Mouse (Mus musculus) midbrain, embryonic 13.5 days (tissue): ENCODE data around the gene Dlg2. TPM values are rescaled to one million over a fixed set of nuclear protein-coding genes. Genes with fewer than 3 reads are reported as not detected.
A peak's percentile ranks its signal among the peaks of the same experiment; 100 is the strongest.

Source experiments
- ATAC-seq: fragments of 200-750 bp; cut with Nextera tagmentation; 2 replicates; pipeline ENCODE4 v1.8.0; 2017; ENCODE audit warnings: mild to moderate bottlenecking, moderate TSS enrichment, moderate library complexity
- H3K27ac ChIP-seq: fragments of 300-500 bp; sonication (generic); 2 replicates; pipeline ENCODE4 v1.5.1; 2015; ENCODE audit warnings: inconsistent platforms, mild to moderate bottlenecking, moderate library complexity
- H3K27me3 ChIP-seq: fragments of 300-500 bp; sonication (generic); 2 replicates; pipeline ENCODE4 v1.6.1; 2015; ENCODE audit warnings: mild to moderate bottlenecking, inconsistent platforms
- H3K36me3 ChIP-seq: fragments of 300-500 bp; sonication (generic); 2 replicates; pipeline ENCODE4 v1.6.1; 2015; ENCODE audit warnings: mild to moderate bottlenecking, inconsistent platforms
- H3K4me1 ChIP-seq: fragments of 300-500 bp; sonication (generic); replicated peaks from 2 replicates; pipeline ENCODE4 v1.6.1; 2015; ENCODE audit warnings: inconsistent platforms
- H3K4me2 ChIP-seq: fragments of 300-500 bp; sonication (generic); replicated peaks from 2 replicates; pipeline ENCODE4 v1.6.1; 2015; ENCODE audit warnings: moderate library complexity, mild to moderate bottlenecking, inconsistent platforms
- H3K4me3 ChIP-seq: fragments of 300-500 bp; sonication (generic); replicated peaks from 2 replicates; pipeline ENCODE4 v1.5.1; 2015; ENCODE audit warnings: mild to moderate bottlenecking, inconsistent platforms
- H3K9ac ChIP-seq: fragments of 300-500 bp; sonication (generic); replicated peaks from 2 replicates; pipeline ENCODE4 v1.6.1; 2015; ENCODE audit warnings: mild to moderate bottlenecking, inconsistent platforms
- H3K9me3 ChIP-seq: fragments of 300-500 bp; sonication (generic); 2 replicates; pipeline ENCODE4 v1.6.1; 2016; ENCODE audit warnings: mild to moderate bottlenecking, inconsistent platforms
- WGBS: fragments of 180-500 bp; shearing (Covaris S2); methylation state at CpG from one replicate; pipeline ENCODE4 v1.1.7; 2015; 5-methylcytosine and 5-hydroxymethylcytosine counted together
- polyA plus RNA-seq: library from polyadenylated mRNA; unstranded; fragments of >200 nt; fragmentation: Nextera tagmentation; extraction: Ambion mirVana; gene quantifications from 2 replicates; pipeline ENCODE4 v1.2.1, GENCODE M21; 2015

Dlg2 gene
- polyA plus RNA-seq, result 13.0 and 13.9 TPM in 2 replicates

DNA sequence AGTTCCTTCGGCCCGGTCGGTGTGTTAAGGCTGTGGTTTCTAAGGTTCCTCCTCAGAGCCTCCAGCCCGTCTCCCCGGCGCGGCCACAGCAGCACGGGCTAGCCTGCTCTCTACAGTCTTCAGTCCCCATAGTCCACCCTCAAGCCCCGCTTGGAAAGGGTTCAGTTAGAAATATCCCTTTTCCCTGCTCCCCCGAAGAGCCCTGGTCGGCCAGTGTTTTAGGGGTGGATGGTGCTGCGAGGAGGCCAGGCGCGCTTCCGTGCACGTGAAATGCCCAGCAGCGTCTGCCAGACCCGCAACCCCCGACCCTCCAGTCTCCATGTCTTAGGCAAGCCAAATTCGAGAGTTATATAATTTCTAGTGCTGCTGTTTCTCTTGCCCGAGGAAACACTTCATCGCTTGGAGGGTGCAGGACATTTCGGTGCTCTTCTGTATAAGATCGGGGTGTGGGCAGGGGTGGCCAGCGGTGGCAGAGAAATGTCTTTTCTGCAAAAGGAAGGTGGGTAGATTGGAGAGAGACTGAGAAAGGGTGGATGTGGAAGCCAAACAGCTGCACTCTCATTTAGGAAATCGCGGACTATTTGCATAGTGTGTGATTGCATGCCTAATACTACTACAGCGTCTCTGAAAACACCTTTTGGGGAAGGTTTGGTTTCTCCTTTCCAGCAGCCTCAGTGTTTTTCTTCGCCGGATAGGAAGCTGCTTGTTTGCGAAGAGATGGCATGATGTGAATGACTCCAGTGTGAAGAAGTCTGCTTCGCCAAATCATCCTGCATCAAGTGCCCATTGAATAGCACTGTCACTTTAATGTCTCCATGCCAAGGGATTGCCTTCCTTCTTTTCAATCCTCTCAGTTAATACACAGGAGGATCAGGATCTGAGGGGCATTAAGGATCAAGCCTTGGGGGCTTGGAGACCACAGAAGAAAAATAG is at the start of gene Dlg2:
TSS of gene Dlg2 (plus strand) at position 360 of the 933 bp plus-strand sequence.
- H3K4me3 ChIP-seq, result peak within 1 kb of the TSS; percentile 74
- no peaks in the 10 kb centered on the region for H3K27me3 ChIP-seq
- peak within 1 kb of the TSS; percentile 75 for H3K9ac ChIP-seq
- H3K27ac ChIP-seq, result peak within 1 kb of the TSS; percentile 88
- H3K4me1 ChIP-seq, result peaks cover 13% of the 10 kb centered on the region
- peak within 1 kb of the TSS; percentile 86 for H3K4me2 ChIP-seq
- H3K9me3 ChIP-seq, result no peaks in the 10 kb centered on the region
- ATAC-seq, result peak; percentile 94
- no peaks in the 10 kb centered on the region for H3K36me3 ChIP-seq
- WGBS, result 0% methylated on average over 32 of the region's 32 CpGs

DNA sequence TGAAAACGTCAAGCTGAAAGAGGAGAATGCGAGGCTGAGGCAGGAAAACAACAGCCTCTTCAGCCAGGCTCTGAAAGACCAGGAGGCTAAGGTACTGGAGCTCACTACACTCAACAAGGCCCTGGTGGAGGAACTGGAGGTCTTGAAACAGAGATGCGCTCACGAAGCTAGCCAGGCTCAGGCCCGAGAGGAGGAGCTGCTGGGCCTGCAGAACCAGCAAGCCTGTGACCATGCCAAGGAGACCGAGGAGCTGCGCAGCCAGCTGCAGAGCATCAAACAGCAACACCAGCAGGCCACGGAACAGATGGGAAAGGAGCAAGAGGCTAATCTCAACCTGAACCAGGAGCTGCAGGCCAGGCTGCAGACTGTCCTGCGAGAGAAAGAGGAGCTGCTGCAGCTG is 49.5 kb upstream of the Dlg2 start:
- no peak for ATAC-seq

DNA sequence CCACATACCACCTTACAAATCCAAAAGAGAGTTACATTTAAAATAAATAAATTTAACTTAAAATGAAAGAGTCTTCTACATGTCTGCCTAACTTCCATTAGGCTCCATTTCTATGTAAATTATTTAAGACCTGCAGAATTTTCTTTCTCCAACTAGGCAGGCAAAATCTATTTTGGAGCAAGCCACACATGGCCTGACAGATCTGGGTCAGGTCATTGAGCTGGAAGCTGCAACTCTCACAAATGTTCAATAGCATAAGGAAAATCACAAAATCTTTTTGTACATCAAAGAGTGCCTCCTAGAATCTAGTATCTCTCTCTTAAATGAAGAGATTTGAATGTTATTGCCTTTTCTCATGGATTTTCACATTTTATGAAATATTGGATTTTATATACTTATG is 44.3 kb upstream of the Dlg2 start:
- Histone ChIP-seq H3K36me3 (no peaks in the 10 kb centered on the region), H3K4me1 (peaks cover under 1% of the 10 kb centered on the region), H3K9me3 (no peaks in the 10 kb centered on the region), H3K4me3 (no peak overlapping the region), H3K4me2 (no peak overlapping the region), H3K27me3 (no peaks in the 10 kb centered on the region), H3K27ac (no peak overlapping the region), H3K9ac (no peak overlapping the region)
- ATAC-seq, result no peak

More for the DNA sequence above, 49.5 kb upstream of the Dlg2 start:
- Histone ChIP-seq H3K9me3 (no peaks in the 10 kb centered on the region), H3K27ac (no peak overlapping the region), H3K4me1 (peaks cover 7% of the 10 kb centered on the region), H3K9ac (peak overlapping the region; percentile 56), H3K36me3 (no peaks in the 10 kb centered on the region), H3K4me2 (peak overlapping the region; percentile 73), H3K4me3 (peak overlapping the region; percentile 43), H3K27me3 (no peaks in the 10 kb centered on the region)
- WGBS, result 66% methylated on average over 9 of the region's 9 CpGs

DNA sequence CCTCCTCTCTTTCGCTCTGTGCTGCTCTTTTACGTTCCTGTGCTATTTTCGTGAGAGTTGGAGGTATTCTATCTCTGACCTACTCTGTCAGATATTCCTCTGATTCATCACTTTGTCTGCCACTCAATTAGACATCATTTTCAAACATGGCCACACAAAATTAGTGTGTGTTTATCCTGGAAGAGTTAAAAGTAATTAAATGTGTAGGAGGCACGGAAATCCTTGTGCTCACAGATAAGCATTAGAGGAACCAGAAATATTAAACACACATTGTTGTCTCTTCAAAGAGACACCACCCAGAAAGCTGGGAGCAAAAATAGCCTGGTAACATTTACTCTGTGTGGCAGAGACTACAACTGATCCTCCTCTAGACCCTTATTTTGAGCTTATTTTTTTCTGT is 36.4 kb upstream of the Dlg2 start:
- H3K27me3 ChIP-seq, result no peaks in the 10 kb centered on the region
- no peak overlapping the region for H3K27ac ChIP-seq
- peaks cover 5% of the 10 kb centered on the region; the same call in 1 of the 2 replicates for H3K4me1 ChIP-seq
- ATAC-seq, result no peak
- 94% methylated on average over 4 of the region's 4 CpGs for WGBS
- H3K9ac ChIP-seq, result no peak overlapping the region
- no peak overlapping the region for H3K4me3 ChIP-seq
- no peaks in the 10 kb centered on the region for H3K36me3 ChIP-seq
- no peak overlapping the region for H3K4me2 ChIP-seq
- no peaks in the 10 kb centered on the region for H3K9me3 ChIP-seq

DNA sequence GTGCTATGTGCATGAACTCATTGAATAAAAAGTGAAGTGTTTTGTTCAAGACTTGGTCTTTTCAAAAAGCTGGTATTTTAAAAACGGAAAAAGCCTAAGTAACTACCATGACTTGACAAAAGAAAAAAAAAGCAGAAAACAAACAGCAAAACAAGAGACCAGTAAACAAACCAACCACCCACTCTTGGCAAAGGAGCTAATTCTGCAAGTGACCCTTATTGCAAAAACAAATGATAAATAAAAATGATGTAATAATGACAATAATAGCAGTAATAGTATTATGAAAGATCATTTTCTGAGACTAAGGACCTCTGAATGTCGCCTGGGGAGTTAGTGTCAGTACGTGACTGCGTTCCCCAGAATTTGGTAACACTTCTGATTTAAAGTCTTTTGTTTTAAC is 34.4 kb upstream of the Dlg2 start:
- Histone ChIP-seq H3K27me3 (no peaks in the 10 kb centered on the region), H3K36me3 (no peaks in the 10 kb centered on the region), H3K4me3 (peak overlapping the region; percentile 77), H3K9ac (peak overlapping the region; percentile 61), H3K4me2 (peak overlapping the region; percentile 57), H3K9me3 (no peaks in the 10 kb centered on the region), H3K4me1 (peaks cover 12% of the 10 kb centered on the region), H3K27ac (peak overlapping the region; percentile 99)
- WGBS, result 5% methylated on average over 4 of the region's 4 CpGs
- ATAC-seq, result peak; percentile 11

DNA sequence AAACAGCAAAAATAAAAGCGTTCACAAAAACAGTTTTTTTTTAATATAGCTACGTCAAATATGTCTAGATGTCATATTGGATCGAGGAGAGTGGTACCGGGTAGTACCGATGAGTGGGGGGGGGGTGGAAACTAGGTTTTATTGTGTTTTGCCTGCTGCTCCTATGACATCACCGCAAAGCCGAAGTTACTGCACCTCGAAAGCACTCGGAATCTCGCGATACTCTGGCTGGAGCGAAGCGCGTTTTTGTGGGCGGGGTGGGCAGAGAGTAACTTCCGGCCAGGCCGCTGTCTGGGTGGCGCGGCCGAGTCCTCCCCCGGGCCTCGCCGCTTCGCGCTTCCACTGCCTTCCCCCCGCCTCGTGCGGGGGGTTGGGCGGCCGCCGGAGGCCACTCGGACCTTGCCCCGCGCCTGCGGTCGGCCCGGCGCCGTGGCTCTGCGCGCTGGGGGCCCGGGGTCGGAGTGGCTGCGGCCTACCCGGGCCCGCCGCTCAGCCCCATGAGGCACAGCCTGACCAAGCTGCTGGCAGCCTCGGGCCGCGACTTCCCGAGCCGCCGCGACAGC is 33.9 kb upstream of the Dlg2 start, which contains the start of gene Crebzf:
TSS of gene Crebzf (plus strand) at position 212 of the 563 bp plus-strand sequence.
- peak; percentile 95 for ATAC-seq

DNA sequence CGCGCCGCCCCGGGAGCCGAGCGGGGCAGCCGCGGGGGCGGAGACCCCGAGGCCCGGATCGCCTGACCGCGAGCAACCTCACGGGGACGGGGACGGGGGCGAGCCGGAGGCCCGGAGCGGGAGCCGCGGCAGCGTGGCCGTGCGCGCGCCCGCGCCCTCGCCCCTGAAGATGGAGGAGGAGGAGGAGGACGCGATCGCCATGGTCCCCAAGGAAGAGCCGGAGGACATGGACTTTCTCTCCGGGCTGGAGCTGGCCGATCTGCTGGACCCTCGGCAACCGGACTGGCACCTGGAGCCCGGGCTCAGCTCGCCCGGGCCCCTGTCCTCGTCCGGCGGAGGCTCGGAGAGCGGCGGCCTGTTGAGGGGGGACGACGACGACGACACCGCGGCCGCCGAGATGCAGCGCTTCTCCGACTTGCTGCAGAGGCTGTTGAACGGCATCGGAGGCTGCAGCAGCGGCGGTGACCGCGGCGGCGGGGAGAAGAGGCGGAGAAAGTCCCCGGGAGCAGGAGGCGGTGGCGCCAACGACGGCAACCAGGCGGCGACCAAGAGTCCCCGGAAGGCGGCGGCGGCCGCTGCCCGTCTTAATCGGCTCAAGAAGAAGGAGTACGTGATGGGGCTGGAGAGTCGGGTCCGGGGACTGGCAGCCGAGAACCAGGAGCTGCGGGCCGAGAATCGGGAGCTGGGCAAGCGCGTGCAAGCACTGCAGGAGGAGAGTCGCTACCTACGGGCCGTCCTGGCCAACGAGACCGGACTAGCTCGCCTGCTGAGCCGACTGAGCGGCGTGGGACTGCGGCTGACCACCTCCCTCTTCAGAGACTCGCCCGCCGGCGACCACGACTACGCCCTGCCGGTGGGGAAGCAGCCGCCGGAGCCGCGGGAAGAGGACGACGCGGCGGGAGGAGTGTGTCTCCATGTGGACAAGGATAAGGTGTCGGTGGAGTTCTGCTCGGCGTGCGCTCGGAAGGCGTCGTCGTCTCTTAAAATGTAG is 33.1 kb upstream of the Dlg2 start:
- WGBS, result under 1% methylated on average over 114 of the region's 123 CpGs
- Histone ChIP-seq H3K36me3 (peaks cover 3% of the 10 kb centered on the region; the same call in 1 of the 2 replicates), H3K4me3 (peak overlapping the region; percentile 77), H3K27me3 (no peaks in the 10 kb centered on the region), H3K4me2 (peak overlapping the region; percentile 97), H3K9me3 (no peaks in the 10 kb centered on the region), H3K4me1 (peaks cover 12% of the 10 kb centered on the region), H3K27ac (peak overlapping the region; percentile 99), H3K9ac (peak overlapping the region; percentile 99)
- ATAC-seq, result peak; percentile 73

More for the DNA sequence above, 33.9 kb upstream of the Dlg2 start, which contains the start of gene Crebzf:
- peaks cover 12% of the 10 kb centered on the region for H3K4me1 ChIP-seq
- H3K27ac ChIP-seq, result peak within 1 kb of the TSS; percentile 99
- H3K36me3 ChIP-seq, result peaks cover 2% of the 10 kb centered on the region; the same call in 1 of the 2 replicates
- no peaks in the 10 kb centered on the region for H3K27me3 ChIP-seq
- H3K4me3 ChIP-seq, result peak within 1 kb of the TSS; percentile 77
- peak within 1 kb of the TSS; percentile 97 for H3K4me2 ChIP-seq
- WGBS, result 0% methylated on average over 49 of the region's 54 CpGs
- no peaks in the 10 kb centered on the region for H3K9me3 ChIP-seq
- peak within 1 kb of the TSS; percentile 99 for H3K9ac ChIP-seq

DNA sequence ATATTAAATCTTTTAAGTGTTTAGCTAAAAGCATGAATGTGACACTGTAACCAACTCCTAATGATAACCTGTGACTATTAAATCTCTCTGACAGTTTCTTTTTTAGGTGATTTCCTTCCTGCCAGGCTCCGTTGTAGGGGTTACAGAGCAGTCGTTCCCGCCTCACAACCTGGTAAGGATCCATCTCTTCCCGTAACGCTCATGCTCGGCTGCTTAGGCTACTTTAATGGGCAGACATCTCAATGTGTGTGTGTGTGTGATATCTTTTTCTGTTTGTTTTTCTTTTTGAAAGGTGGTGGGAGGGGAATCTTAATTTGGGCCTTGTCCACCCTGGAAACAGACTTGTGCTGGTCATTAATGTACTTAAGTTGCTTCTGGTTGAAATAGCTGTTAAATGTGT is 32.3 kb upstream of the Dlg2 start:
- Histone ChIP-seq H3K27ac (peak overlapping the region; percentile 99; the same call in 1 of the 2 replicates), H3K4me1 (peaks cover 12% of the 10 kb centered on the region), H3K36me3 (peaks cover 3% of the 10 kb centered on the region; the same call in 1 of the 2 replicates), H3K4me3 (peak overlapping the region; percentile 77), H3K9ac (peak overlapping the region; percentile 99), H3K27me3 (no peaks in the 10 kb centered on the region), H3K9me3 (no peaks in the 10 kb centered on the region), H3K4me2 (peak overlapping the region; percentile 97)
- WGBS, result under 1% methylated on average over 6 of the region's 6 CpGs
- ATAC-seq, result no peak

DNA sequence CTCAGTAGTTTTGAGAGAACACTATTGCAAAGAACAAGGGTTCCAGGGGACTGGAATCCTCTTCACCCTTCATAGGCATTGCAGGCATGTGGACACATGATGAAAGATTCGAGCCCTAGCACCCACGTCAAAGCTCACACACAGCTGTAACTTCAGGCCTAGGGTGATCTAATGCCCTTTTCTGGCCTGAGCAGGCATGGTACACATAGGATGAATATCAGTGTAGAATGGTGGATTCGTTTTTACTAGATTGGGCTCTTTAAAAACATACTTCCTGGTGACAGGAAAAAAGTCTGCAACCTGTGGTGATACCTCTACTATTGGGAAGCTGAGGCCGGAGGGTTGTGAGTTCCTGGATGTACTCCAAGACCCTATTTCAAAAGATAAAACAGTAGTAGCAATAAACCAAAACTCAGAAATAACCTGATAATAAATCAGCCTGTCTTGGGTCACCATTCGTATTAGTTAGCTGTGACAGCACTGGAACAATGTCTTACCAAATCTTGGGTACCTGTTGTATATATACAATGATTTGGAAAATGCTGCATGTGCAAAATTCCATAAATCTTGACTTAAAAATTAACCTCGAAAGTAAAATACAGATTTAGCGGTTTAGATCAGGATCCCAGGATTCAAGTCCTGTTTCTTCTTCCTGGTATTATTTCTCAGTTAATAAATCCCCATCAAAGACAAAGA is 20.2 kb upstream of the Dlg2 start:
- peak overlapping the region; percentile 78 for H3K4me3 ChIP-seq

DNA sequence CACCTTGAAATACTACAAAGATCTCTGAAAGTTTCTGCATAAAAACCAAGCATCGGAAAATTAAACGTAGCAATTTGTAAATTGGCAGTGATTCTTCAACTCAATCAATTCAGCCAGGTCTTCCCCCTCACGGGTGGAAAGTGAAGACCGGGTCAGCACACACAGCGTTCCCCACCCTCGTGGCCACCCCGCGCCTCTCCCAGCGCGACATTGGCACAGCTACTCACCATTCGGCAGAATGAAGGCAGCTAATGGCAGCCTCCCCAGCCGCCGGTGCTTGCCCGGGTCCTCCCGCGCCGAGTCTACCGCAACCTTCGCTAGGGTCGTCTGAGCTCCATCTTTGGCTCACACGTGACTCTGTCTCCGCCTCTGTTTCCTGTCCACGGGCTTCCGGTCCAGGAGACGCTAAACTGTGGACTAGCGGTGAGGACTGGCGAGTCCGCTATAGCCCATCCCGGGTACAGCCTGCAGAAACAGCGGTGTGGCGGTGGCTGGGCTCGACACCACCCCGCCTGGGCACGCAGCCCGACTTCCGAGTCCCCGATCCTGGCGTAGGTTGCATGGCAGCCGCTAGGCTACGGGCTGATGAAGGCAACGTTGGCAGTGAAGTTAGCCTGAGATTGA is 19.5 kb upstream of the Dlg2 start, which contains the start of gene Tmem126a:
TSS of gene Tmem126a (minus strand) at position 385 of the 624 bp plus-strand sequence.
- peak; percentile 100 for ATAC-seq
- under 1% methylated on average over 41 of the region's 41 CpGs for WGBS
- Histone ChIP-seq H3K4me2 (peak within 1 kb of the TSS; percentile 66), H3K27me3 (no peaks in the 10 kb centered on the region), H3K27ac (peak within 1 kb of the TSS; percentile 93), H3K36me3 (peaks cover 14% of the 10 kb centered on the region), H3K9ac (peak within 1 kb of the TSS; percentile 84), H3K9me3 (no peaks in the 10 kb centered on the region), H3K4me1 (peaks cover 15% of the 10 kb centered on the region), H3K4me3 (peak within 1 kb of the TSS; percentile 78)

More for the DNA sequence above, 20.2 kb upstream of the Dlg2 start:
- Histone ChIP-seq H3K27ac (peak overlapping the region; percentile 93; the same call in 1 of the 2 replicates), H3K9ac (peak overlapping the region; percentile 84), H3K27me3 (no peaks in the 10 kb centered on the region), H3K36me3 (peaks cover 20% of the 10 kb centered on the region), H3K4me2 (peak overlapping the region; percentile 66), H3K9me3 (no peaks in the 10 kb centered on the region), H3K4me1 (peaks cover 15% of the 10 kb centered on the region)
- 39% methylated on average over 7 of the region's 7 CpGs for WGBS
- ATAC-seq, result no peak
